Mouse (Mus musculus): ENCODE data around the gene Obsl1. TPM values are rescaled to one million over a fixed set of nuclear protein-coding genes. Genes with fewer than 3 reads are reported as not detected.

Gene Obsl1
- total and polyA plus RNA-seq, 2 experiments = 0.65 to 1.3 TPM

- Histone ChIP-seq H3K27me3 (ENCODE audit: control insufficient read depth, insufficient read depth, low read length) (no peaks in the 10 kb centered on the region), H3K79me2 (ENCODE audit: control insufficient read depth, insufficient read depth, low read length) (no peaks in the 10 kb centered on the region), H3K4me3 (ENCODE audit: insufficient read depth, low read depth, low read length) (no peak overlapping the region), H3K4me1 (ENCODE audit: control insufficient read depth, insufficient read depth, low read length) (peaks cover 4% of the 10 kb centered on the region), H3K9ac (ENCODE audit: low read depth, low read length) (no peak overlapping the region), H3K36me3 (ENCODE audit: control insufficient read depth, insufficient read depth, low read length) (no peaks in the 10 kb centered on the region; the same call in 1 of the 2 replicates), H3K27ac (replicated peaks; ENCODE audit: insufficient read depth, low read depth, low read length) (no peak overlapping the region)
- no peak for TF ChIP-seq POLR2A (IDR thresholded peaks at IDR 0.05; ENCODE audit: extremely low read depth, insufficient read depth, low read length)
- no peak for TF ChIP-seq CTCF (IDR thresholded peaks at IDR 0.05; ENCODE audit: low read depth, low read length)
- over 99% methylated on average over 7 of the region's 7 CpGs for WGBS
- no peak for DNase-seq (ENCODE audit: extremely low read depth, low read depth, low spot score)
These were observed 65.6 kb downstream of the Obsl1 start for GRCm38 (mm10) chr1:75440661-75441060.

- no peak overlapping the region for H3K27ac ChIP-seq (replicated peaks; ENCODE audit: insufficient read depth, low read depth, low read length)
- no peak for DNase-seq (ENCODE audit: extremely low read depth, low read depth, low spot score)
- no peaks in the 10 kb centered on the region for H3K79me2 ChIP-seq (ENCODE audit: control insufficient read depth, insufficient read depth, low read length)
- WGBS = 97% methylated on average over 8 of the region's 9 CpGs
- no peak overlapping the region for H3K4me3 ChIP-seq (ENCODE audit: insufficient read depth, low read depth, low read length)
- peaks cover 6% of the 10 kb centered on the region for H3K4me1 ChIP-seq (ENCODE audit: control insufficient read depth, insufficient read depth, low read length)
- TF ChIP-seq POLR2A (IDR thresholded peaks at IDR 0.05; ENCODE audit: extremely low read depth, insufficient read depth, low read length) = no peak
- no peak for TF ChIP-seq CTCF (IDR thresholded peaks at IDR 0.05; ENCODE audit: low read depth, low read length)
- no peaks in the 10 kb centered on the region for H3K27me3 ChIP-seq (ENCODE audit: control insufficient read depth, insufficient read depth, low read length)
- no peaks in the 10 kb centered on the region; the same call in 1 of the 2 replicates for H3K36me3 ChIP-seq (ENCODE audit: control insufficient read depth, insufficient read depth, low read length)
- H3K9ac ChIP-seq (ENCODE audit: low read depth, low read length) = no peak overlapping the region
These were observed 67.5 kb downstream of the Obsl1 start for GRCm38 (mm10) chr1:75438782-75439181.

- Histone ChIP-seq H3K4me1 (ENCODE audit: control insufficient read depth, insufficient read depth, low read length) (peaks cover 6% of the 10 kb centered on the region), H3K9ac (ENCODE audit: low read depth, low read length) (peak within 1 kb of the TSS; percentile 84), H3K36me3 (ENCODE audit: control insufficient read depth, insufficient read depth, low read length) (no peaks in the 10 kb centered on the region; the same call in 1 of the 2 replicates), H3K27ac (replicated peaks; ENCODE audit: insufficient read depth, low read depth, low read length) (0 out of 2 replicates have a peak within 1 kb of the TSS, but pooled peaks have one; percentile 13), H3K79me2 (ENCODE audit: control insufficient read depth, insufficient read depth, low read length) (no peaks in the 10 kb centered on the region), H3K4me3 (ENCODE audit: insufficient read depth, low read depth, low read length) (peak within 1 kb of the TSS; percentile 58), H3K27me3 (ENCODE audit: control insufficient read depth, insufficient read depth, low read length) (no peaks in the 10 kb centered on the region)
- no peak for TF ChIP-seq CTCF (IDR thresholded peaks at IDR 0.05; ENCODE audit: low read depth, low read length)
- TF ChIP-seq POLR2A (IDR thresholded peaks at IDR 0.05; ENCODE audit: extremely low read depth, insufficient read depth, low read length) = peak; percentile 83
- 5% methylated on average over 28 of the region's 28 CpGs for WGBS
- peak; percentile 78 for DNase-seq (ENCODE audit: extremely low read depth, low read depth, low spot score)
These were observed 70.5 kb downstream of the Obsl1 start, which contains the start of gene Gmppa for GRCm38 (mm10) chr1:75435475-75436328. Gmppa (plus strand) TSS chr1:75435930.

Other genes with a start within 250 kb of the Obsl1 start
- under 0.01 and 0.13 TPM in 2 replicates for gene Ptprn, start 241.9 kb downstream of the Obsl1 start, total RNA-seq (2014; rRNA removed)
- not detected in 2 replicates for gene Ptprn, start 241.9 kb downstream of the Obsl1 start, polyA plus RNA-seq (2012; rRNA removed)
- 0.28 and 1.5 TPM in 2 replicates for gene Resp18, start 228.0 kb downstream of the Obsl1 start, total RNA-seq (2014; rRNA removed)
- gene Resp18, start 228.0 kb downstream of the Obsl1 start, polyA plus RNA-seq (2012; rRNA removed) = not detected in 2 replicates
- 89.8 and 102 TPM in 2 replicates for gene Dnpep, start 188.5 kb downstream of the Obsl1 start, total RNA-seq (2014; rRNA removed)
- 106 and 111 TPM in 2 replicates for gene Dnpep, start 188.5 kb downstream of the Obsl1 start, polyA plus RNA-seq (2012; rRNA removed)
- gene Des, start 146.1 kb downstream of the Obsl1 start, total RNA-seq (2014; rRNA removed) = 3.1 and 4.0 TPM in 2 replicates
- 2.4 and 2.5 TPM in 2 replicates for gene Des, start 146.1 kb downstream of the Obsl1 start, polyA plus RNA-seq (2012; rRNA removed)
- gene Speg, start 131.2 kb downstream of the Obsl1 start, total RNA-seq (2014; rRNA removed) = 0.55 and 1.5 TPM in 2 replicates
- gene Speg, start 131.2 kb downstream of the Obsl1 start, polyA plus RNA-seq (2012; rRNA removed) = 1.7 and 3.4 TPM in 2 replicates
- 18.3 and 19.9 TPM in 2 replicates for gene Gmppa, start 70.5 kb downstream of the Obsl1 start, total RNA-seq (2014; rRNA removed)
- 49.8 and 86.4 TPM in 2 replicates for gene Gmppa, start 70.5 kb downstream of the Obsl1 start, polyA plus RNA-seq (2012; rRNA removed)
- not detected in 2 replicates for gene Asic4, start 56.0 kb downstream of the Obsl1 start, total RNA-seq (2014; rRNA removed)
- not detected in 2 replicates for gene Asic4, start 56.0 kb downstream of the Obsl1 start, polyA plus RNA-seq (2012; rRNA removed)
- 1.4 and 1.9 TPM in 2 replicates for gene Chpf, start 27.1 kb downstream of the Obsl1 start, total RNA-seq (2014; rRNA removed)
- gene Chpf, start 27.1 kb downstream of the Obsl1 start, polyA plus RNA-seq (2012; rRNA removed) = 2.9 and 3.4 TPM in 2 replicates
- 0.55 TPM in 1 of 2 replicates, not detected in the other for gene Tmem198, start 26.9 kb downstream of the Obsl1 start, total RNA-seq (2014; rRNA removed)
- gene Tmem198, start 26.9 kb downstream of the Obsl1 start, polyA plus RNA-seq (2012; rRNA removed) = 0.06 and 0.15 TPM in 2 replicates
- gene Inha, start 625 bp upstream of the Obsl1 start, total RNA-seq (2014; rRNA removed) = not detected in 2 replicates
- 0.44 and 0.53 TPM in 2 replicates for gene Inha, start 625 bp upstream of the Obsl1 start, polyA plus RNA-seq (2012; rRNA removed)
- gene Stk11ip, start 15.1 kb upstream of the Obsl1 start, total RNA-seq (2014; rRNA removed) = 3.2 and 3.3 TPM in 2 replicates
- 5.4 and 7.8 TPM in 2 replicates for gene Stk11ip, start 15.1 kb upstream of the Obsl1 start, polyA plus RNA-seq (2012; rRNA removed)
- gene Slc4a3, start 39.8 kb upstream of the Obsl1 start, total RNA-seq (2014; rRNA removed) = 0.34 and 0.37 TPM in 2 replicates
- gene Slc4a3, start 39.8 kb upstream of the Obsl1 start, polyA plus RNA-seq (2012; rRNA removed) = 0.63 and 0.76 TPM in 2 replicates

Data from liver, adult 2 months (tissue).